Mouse (Mus musculus): ENCODE measurements around the gene Plxna1. TPM values are rescaled to one million over a fixed set of nuclear protein-coding genes. Genes with fewer than 3 reads are reported as not detected.

Plxna1 gene
- 10 to 100 TPM; 47.6 to 48.1 TPM for total RNA-seq (2021)
- long read RNA-seq, experiment 1, full-length matches to known transcripts, result 1 of 23 reads
- long read RNA-seq, experiment 1, partial matches to known transcripts, result 4 of 23 reads
- long read RNA-seq, experiment 1, other reads (novel, unspliced or antisense), result 18 of 23 reads
- long read RNA-seq, experiment 2, full-length matches to known transcripts, result 2 of 30 reads
- long read RNA-seq, experiment 2, partial matches to known transcripts, result 13 of 30 reads
- long read RNA-seq, experiment 2, other reads (novel, unspliced or antisense), result 15 of 30 reads

GRCm38 (mm10) chr6:89362281-89363106 is at the start of gene Plxna1:
Gene Plxna1 (minus strand): TSS chr6:89362620.
- DNase-seq (ENCODE audit: low spot score in 2 of 2), result peak; percentile 49 to 68

GRCm38 (mm10) chr6:89409041-89409440 is 46.6 kb upstream of the Plxna1 start:
- no peak for DNase-seq (ENCODE audit: low spot score in 2 of 2)

GRCm38 (mm10) chr6:89408259-89408658 is 45.8 kb upstream of the Plxna1 start:
- DNase-seq (ENCODE audit: low spot score in 2 of 2), result no peak

GRCm38 (mm10) chr6:89407247-89407889 is 44.9 kb upstream of the Plxna1 start:
- no peak for DNase-seq (ENCODE audit: low spot score in 2 of 2)

GRCm38 (mm10) chr6:89404964-89405363 is 42.5 kb upstream of the Plxna1 start:
- DNase-seq (ENCODE audit: low spot score in 2 of 2), result no peak

- no peak for DNase-seq (ENCODE audit: low spot score in 2 of 2)
These were observed 41.1 kb upstream of the Plxna1 start for GRCm38 (mm10) chr6:89403257-89404225.

- DNase-seq (ENCODE audit: low spot score in 2 of 2), result no peak
These were observed 40.0 kb upstream of the Plxna1 start for GRCm38 (mm10) chr6:89402406-89402805.

- DNase-seq (ENCODE audit: low spot score in 2 of 2), result no peak
These were observed 37.1 kb upstream of the Plxna1 start for GRCm38 (mm10) chr6:89399564-89399963.

GRCm38 (mm10) chr6:89397919-89398318 is 35.5 kb upstream of the Plxna1 start:
- DNase-seq (ENCODE audit: low spot score in 2 of 2), result no peak

- no peak for DNase-seq (ENCODE audit: low spot score in 2 of 2)
These were observed 31.4 kb upstream of the Plxna1 start for GRCm38 (mm10) chr6:89393820-89394219.

- DNase-seq (ENCODE audit: low spot score in 2 of 2), result no peak
These were observed 29.8 kb upstream of the Plxna1 start for GRCm38 (mm10) chr6:89392213-89392612.

GRCm38 (mm10) chr6:89389771-89390170 is 27.4 kb upstream of the Plxna1 start:
- DNase-seq (ENCODE audit: low spot score in 2 of 2), result no peak

GRCm38 (mm10) chr6:89386956-89387355 is 24.5 kb upstream of the Plxna1 start:
- no peak for DNase-seq (ENCODE audit: low spot score in 2 of 2)

GRCm38 (mm10) chr6:89384699-89385098 is 22.3 kb upstream of the Plxna1 start:
- no peak for DNase-seq (ENCODE audit: low spot score in 2 of 2)

- no peak for DNase-seq (ENCODE audit: low spot score in 2 of 2)
These were observed 19.4 kb upstream of the Plxna1 start for GRCm38 (mm10) chr6:89381851-89382250.

- DNase-seq (ENCODE audit: low spot score in 2 of 2), result no peak
These were observed 18.8 kb upstream of the Plxna1 start for GRCm38 (mm10) chr6:89381172-89381571.

GRCm38 (mm10) chr6:89380751-89381150 is 18.3 kb upstream of the Plxna1 start:
- DNase-seq (ENCODE audit: low spot score in 2 of 2), result no peak

- no peak for DNase-seq (ENCODE audit: low spot score in 2 of 2)
These were observed 15.8 kb upstream of the Plxna1 start for GRCm38 (mm10) chr6:89378264-89378663.

- no peak for DNase-seq (ENCODE audit: low spot score in 2 of 2)
These were observed 6.4 kb upstream of the Plxna1 start for GRCm38 (mm10) chr6:89368812-89369211.

- no peak for DNase-seq (ENCODE audit: low spot score in 2 of 2)
These were observed 1.9 kb upstream of the Plxna1 start for GRCm38 (mm10) chr6:89364342-89364741.

- no peak for DNase-seq (ENCODE audit: low spot score in 2 of 2)
These were observed 659 bp upstream of the Plxna1 start for GRCm38 (mm10) chr6:89363107-89363451.

Data from gastrocnemius, postnatal 4 days (tissue).